Mouse (Mus musculus): ENCODE results near the gene Neurl1a.

The Neurl1a gene

GRCm38 (mm10) chr19:47211609-47212312 is 33.1 kb downstream of the Neurl1a start:
- DNase-seq (ENCODE audit: low spot score in 2 of 2), result no peak

DNA sequence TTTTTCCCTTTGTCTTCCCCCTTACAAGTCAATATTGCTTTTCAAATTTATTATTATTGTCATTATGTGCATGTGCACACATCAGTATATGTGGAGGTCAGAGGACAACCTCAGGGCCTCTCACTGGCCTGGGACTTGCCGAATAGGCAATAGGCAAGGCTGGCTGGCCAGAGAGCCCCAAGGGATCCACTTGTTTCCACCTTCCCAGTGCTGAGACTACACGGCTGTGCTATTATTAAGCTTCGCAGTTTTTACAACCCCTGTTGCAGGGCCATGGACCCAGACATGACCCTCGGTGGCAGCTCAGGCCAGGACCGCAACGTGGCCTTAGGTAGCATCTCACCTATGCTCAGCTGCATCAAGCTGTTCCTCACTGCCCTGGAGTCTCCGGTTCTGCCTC is 33.8 kb downstream of the Neurl1a start:
- DNase-seq (ENCODE audit: low spot score in 2 of 2), result no peak

DNA sequence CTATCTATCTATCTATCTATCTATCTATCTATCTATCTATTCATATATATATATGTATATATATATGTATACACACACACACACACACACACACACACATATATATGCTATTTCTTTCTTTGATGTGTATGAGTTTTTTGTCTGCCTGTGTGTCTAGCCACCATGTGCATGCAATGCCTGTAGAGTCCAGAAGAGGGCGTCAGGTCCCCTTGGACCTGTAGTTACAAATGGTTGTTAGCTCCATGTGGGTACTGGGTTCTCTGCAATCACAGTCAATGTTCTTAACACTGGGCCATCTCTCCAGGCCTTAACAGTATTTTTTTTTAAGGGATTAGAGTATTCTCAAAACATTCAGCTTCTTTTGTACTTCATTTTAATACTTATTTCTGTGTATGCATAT is 34.9 kb downstream of the Neurl1a start:
- DNase-seq (ENCODE audit: low spot score in 2 of 2), result no peak

- no peak for DNase-seq (ENCODE audit: low spot score in 2 of 2)
Observed at GRCm38 (mm10) chr19:47216766-47217165, 38.1 kb downstream of the Neurl1a start.

DNA sequence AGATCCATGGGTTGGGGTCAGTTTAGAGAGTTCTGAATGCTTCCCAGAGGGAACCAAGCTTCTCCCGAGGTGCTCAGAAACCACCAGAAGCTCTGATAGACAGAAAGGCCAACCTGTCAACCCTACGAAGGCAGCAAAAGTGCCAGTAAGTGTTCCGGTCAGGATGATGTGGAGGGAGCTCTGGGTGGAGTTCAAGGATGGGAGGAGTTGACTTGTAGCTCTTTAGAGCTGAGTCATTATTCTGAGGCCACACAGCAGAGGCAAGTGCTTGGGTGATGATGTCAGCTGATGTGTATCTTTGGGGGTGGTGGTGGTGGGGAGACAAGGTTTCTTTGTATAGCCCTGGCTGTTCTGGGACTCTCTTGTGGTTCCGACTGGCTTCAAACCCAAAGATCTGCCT is 41.0 kb downstream of the Neurl1a start:
- peak in 1 of 2 experiments; percentile 25 for DNase-seq (ENCODE audit: low spot score in 2 of 2)

GRCm38 (mm10) chr19:47220232-47220631 is 41.6 kb downstream of the Neurl1a start:
- no peak for DNase-seq (ENCODE audit: low spot score in 2 of 2)

GRCm38 (mm10) chr19:47221006-47221405 is 42.4 kb downstream of the Neurl1a start:
- DNase-seq (ENCODE audit: low spot score in 2 of 2), result no peak

- no peak for DNase-seq (ENCODE audit: low spot score in 2 of 2)
Observed at GRCm38 (mm10) chr19:47221500-47222153, 43.0 kb downstream of the Neurl1a start.

- DNase-seq (ENCODE audit: low spot score in 2 of 2), result no peak
Observed at GRCm38 (mm10) chr19:47222154-47222840, 43.7 kb downstream of the Neurl1a start.

DNA sequence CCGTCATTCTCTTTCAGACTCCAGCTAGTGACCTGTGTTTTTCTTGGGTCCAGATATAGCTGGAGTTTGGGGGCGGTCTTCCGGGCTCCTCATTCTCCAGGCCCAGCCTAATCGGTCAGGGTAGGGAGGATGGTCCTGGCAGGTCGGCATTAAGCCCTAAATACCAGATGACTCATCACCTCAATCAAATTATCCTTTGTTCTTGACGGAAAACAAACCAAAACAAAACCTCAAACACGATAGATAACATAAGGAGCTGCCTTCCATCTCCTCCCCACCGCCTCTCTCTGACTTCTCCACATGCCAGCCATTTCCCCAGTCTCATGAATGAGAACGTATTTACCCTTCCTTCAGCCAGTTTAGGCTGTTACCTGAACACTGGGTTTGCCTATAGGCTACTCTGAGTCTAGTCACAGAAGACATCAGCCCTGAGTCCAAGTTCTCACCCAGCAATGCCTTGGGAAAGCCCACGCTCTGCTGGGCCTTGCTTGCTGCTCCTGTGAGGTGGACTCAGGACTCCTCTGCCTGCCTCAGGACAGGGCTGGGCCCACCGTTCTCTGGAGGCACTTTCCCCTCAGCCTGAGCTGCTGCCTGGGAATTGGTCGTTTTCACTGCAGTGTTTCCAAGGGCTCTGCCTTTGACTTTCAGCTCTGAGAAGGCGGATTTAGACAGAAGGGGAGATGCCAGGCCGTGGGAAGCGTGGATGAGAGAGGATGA is 44.4 kb downstream of the Neurl1a start:
- no peak for DNase-seq (ENCODE audit: low spot score in 2 of 2)

DNA sequence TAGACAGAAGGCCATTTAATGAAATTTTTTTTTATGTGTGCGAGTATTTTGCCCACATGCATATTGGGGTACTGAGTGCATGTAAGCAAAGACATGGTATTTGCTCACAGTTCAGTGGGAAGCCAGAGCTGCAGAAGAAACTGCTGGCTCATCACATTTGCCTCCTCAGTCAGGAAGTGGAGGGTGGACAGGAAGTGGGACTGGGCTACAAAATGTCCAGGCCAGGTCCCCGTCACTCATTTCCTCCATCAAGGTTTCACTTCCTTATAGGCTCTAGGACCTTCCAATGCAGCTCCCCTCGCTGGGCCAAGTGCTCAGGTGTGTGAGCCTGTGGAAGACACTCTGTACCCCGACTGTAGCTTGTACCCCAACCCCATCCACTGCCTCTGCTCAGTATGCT is 46.1 kb downstream of the Neurl1a start:
- DNase-seq (ENCODE audit: low spot score in 2 of 2), result no peak

DNA sequence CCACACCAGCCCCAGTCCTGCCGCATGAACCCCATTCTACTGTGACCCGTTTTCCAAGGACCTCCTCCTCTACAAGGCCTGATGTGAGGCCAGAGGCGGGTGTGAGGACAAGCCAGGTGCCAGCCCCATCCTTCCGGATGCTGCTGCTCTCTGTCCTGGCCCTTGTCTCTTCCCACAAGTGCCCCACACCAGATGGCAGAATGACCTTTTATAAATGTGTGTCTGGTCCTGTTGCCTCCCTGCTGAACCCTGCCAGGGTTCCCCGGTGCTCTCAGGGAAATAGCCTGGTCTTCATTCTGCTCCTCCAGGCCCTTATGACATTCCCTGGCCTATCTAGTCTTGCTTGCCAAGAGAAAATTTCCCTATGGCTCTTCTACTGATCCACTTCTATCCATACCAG is 47.2 kb downstream of the Neurl1a start:
- no peak for DNase-seq (ENCODE audit: low spot score in 2 of 2)

- DNase-seq (ENCODE audit: low spot score in 2 of 2), result peak in 1 of 2 experiments; percentile 68
Observed at GRCm38 (mm10) chr19:47228725-47229252, 50.2 kb downstream of the Neurl1a start.

DNA sequence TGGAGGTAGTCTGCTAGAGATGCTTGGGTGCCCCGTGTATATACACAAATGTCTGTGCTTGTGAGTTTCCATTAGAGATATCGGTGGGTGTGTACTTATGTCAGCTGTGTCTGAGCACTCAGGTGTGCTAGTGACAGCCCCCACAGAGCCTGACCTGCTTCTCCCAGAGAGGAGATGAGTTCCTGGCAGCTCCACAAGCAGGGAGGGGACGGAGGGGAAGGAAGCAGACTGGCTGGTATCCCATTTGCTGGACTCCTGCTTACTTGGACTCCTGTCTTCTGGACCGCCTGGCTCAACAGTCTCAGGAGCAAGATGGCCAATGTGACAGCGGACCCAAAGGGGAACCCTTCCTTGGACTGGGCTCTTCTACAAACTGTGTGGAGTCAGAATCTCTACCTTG is 50.8 kb downstream of the Neurl1a start:
- DNase-seq (ENCODE audit: low spot score in 2 of 2), result no peak

DNA sequence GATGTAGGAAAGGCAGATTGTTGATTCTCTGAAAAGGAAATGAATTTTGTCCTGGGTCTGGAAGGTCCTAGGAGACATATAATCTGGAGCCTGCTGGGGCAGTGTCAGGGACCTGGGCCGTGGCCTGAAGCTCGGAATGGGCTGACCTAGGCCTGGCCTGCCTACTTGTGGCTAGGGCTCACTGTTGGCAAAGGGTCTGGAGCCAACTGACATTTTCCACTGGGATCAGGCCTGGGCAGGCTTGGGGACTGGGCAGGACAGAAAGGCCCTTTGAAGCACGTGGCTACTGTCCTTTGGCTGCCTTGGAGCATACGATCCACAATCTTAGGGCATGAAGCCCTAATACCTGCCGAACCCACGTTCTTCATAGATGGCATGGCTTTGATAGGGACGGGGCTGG is 51.5 kb downstream of the Neurl1a start:
- DNase-seq (ENCODE audit: low spot score in 2 of 2), result no peak

GRCm38 (mm10) chr19:47230682-47231081 is 52.1 kb downstream of the Neurl1a start:
- no peak for DNase-seq (ENCODE audit: low spot score in 2 of 2)

- DNase-seq (ENCODE audit: low spot score in 2 of 2), result no peak
Observed at GRCm38 (mm10) chr19:47231389-47231788, 52.8 kb downstream of the Neurl1a start.

- DNase-seq (ENCODE audit: low spot score in 2 of 2), result no peak
Observed at GRCm38 (mm10) chr19:47232077-47232865, 53.7 kb downstream of the Neurl1a start.

DNA sequence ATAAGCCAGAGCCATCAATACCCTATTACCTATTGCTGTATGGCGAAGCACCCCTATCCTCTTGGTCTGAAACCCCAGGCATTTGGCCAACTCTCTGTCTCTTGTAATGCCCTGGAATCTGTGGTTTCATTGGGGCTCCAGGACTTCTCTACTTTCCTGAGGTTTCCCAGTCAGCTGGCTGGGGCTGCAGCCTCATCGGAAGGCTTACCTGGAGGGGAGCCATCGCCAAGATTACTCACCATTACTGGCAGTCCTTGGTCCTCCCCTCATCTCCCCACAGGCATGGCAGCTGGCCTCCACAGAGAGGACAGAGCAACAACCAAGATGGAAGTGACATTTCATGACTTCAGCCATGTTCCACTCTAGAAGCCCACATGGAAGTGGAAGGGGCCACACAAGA is 54.5 kb downstream of the Neurl1a start:
- DNase-seq (ENCODE audit: low spot score in 2 of 2), result no peak

GRCm38 (mm10) chr19:47240076-47240475 is 61.5 kb downstream of the Neurl1a start:
- no peak for DNase-seq (ENCODE audit: low spot score in 2 of 2)

DNA sequence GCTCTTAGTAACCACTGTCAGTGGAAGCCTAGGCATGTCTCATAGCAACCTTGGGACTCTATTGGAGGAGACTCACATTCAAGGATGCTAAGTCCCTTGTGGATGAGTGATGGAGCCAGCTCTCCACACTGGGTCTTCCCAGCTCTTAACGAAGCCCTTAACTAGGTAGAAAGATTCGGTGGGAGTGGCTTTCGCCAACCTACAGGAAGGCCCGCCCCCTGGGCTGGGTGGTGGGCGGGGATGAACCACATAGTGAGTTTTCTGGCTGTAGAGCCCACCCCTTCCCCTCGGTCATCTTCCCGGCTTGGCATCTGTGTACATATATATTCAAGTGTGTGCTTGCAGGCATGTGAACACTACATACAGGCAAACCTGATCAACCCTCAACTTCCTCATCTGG is 62.3 kb downstream of the Neurl1a start:
- DNase-seq (ENCODE audit: low spot score in 2 of 2), result no peak
